Mouse (Mus musculus) Patski (cell line): ENCODE data around the gene Fam57b. TPM values are rescaled to one million over a fixed set of nuclear protein-coding genes. Genes with fewer than 3 reads are reported as not detected.
A peak's percentile ranks its signal among the peaks of the same experiment; 100 is the strongest.

Experiments
- ATAC-seq: fragments of 100-300 bp; one replicate; pipeline ENCODE4 v1.8.0; 2021
- CTCF ChIA-PET: fragments of 350-600 bp; sonication (Branson Sonifier 250); formaldehyde crosslinking; loops from one replicate; lab custom pipeline; 2022; ENCODE audit warnings: inconsistent platforms; lab: Charles Lee
- POLR2A ChIA-PET: fragments of 350-600 bp; sonication (Branson Sonifier 250); formaldehyde crosslinking; loops from one replicate; lab custom pipeline; 2022; ENCODE audit warnings: antibody characterized with exemption, inconsistent platforms; lab: Charles Lee
- DNase-seq: peaks from one replicate; pipeline ENCODE4 v3.0.0-alpha.2; 2011; ENCODE audit warnings: low read depth, low spot score
- H3K27me3 ChIP-seq: fragments of 371-371 bp; one replicate; pipeline ENCODE4 v1.5.1; 2021
- CTCF ChIP-seq: fragments of 100-300 bp; IDR thresholded peaks from one replicate; pipeline ENCODE4 v1.5.1; 2021
- in situ Hi-C: fragments of 300-500 bp; cut with MboI; formaldehyde crosslinking; loops from 3 replicates; pipeline ENCODE4 v1.11.1; 2018; ENCODE audit warnings: low pct_unique_long_range_greater_than_20kb, mixed read lengths
- polyA plus RNA-seq: library from polyadenylated mRNA; unstranded; gene quantifications from one replicate; pipeline ENCODE4 v1.2.3, GENCODE M21; 2021

Fam57b gene
- polyA plus RNA-seq, 1 experiment from 2014 or later: 1.3 TPM

- no peak for ATAC-seq
Measured at GRCm38 (mm10) chr7:126823202-126823711, 25.8 kb downstream of the Fam57b start.

GRCm38 (mm10) chr7:126823940-126824339, 26.5 kb downstream of the Fam57b start:
- DNase-seq: no peak
- CTCF ChIA-PET: interaction anchor here (1.3 kb wide), 1 partner anchor 280 kb away, joined by 3 read pairs; no protein-coding TSS in a partner anchor
- no peaks in the 10 kb centered on the region for H3K27me3 ChIP-seq
- ATAC-seq: no peak
- POLR2A ChIA-PET: interaction anchor here (0.6 kb wide), 1 partner anchor 9 kb away, joined by 5 read pairs; no protein-coding TSS in a partner anchor
- in situ Hi-C loops: no loop called here
- no peak for TF ChIP-seq CTCF

More at GRCm38 (mm10) chr7:126823202-126823711, 25.8 kb downstream of the Fam57b start:
- in situ Hi-C loops: no loop called here
- TF ChIP-seq CTCF: no peak
- ChIA-PET POLR2A (no interaction called here), CTCF (no interaction called here)
- no peaks in the 10 kb centered on the region for H3K27me3 ChIP-seq
- no peak for DNase-seq

DNA sequence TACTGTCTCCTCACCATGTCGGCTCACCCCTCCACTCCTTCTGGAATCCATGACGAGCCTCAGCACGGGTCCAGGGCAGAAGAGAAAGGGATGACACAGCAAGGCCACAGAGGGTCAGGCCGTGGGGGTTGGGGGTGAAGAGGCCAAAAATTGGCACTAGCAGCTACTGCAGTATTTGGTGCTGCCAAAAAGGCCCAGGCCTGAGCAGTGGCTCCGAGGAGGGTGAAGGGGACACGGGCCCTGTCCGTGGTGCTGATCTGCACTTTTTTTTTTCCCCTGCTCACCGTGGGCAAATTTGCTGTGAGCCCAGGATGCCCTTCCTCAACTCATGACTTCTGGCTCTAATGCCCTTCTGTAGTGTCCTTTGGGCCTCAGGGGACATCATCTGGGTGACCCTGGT, 27.9 kb downstream of the Fam57b start:
- ChIA-PET POLR2A (no interaction called here), CTCF (interaction anchor here (1.3 kb wide), 1 partner anchor 279 kb away, joined by 3 read pairs; no protein-coding TSS in a partner anchor)
- ATAC-seq (no peak), DNase-seq (no peak)
- no peak for TF ChIP-seq CTCF
- H3K27me3 ChIP-seq: no peaks in the 10 kb centered on the region
- in situ Hi-C loops: loop anchor here (5.0 kb wide), 1 partner anchor 287 kb away; no protein-coding TSS in a partner anchor

- in situ Hi-C loops: loop anchor here (5.0 kb wide), 1 partner anchor 286 kb away; no protein-coding TSS in a partner anchor
- H3K27me3 ChIP-seq: no peaks in the 10 kb centered on the region
- ATAC-seq (no peak), DNase-seq (no peak)
- ChIA-PET CTCF (no interaction called here), POLR2A (no interaction called here)
- no peak for TF ChIP-seq CTCF
Measured at GRCm38 (mm10) chr7:126825952-126826351, 28.5 kb downstream of the Fam57b start.

DNA sequence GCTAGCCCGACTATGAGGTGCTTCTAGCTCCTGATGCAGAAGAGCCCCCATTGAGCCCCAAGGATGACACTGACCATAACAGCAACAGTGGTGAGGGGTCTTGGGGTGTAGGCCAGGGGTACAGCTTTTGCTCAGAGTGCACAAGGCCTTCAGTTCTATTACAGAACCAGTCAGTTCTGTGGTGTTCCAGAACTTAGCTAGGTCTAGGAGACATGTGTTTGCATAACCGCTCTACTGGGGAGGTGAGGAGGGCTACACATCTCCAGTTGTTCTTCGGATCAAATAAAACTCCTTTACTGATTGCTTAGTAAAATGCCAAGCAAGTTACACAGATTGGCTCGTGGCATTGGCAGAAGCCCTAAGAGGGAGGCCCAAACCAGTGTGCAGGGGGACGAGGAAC, 34.1 kb downstream of the Fam57b start, which contains the start of gene 4930451I11Rik:
Gene 4930451I11Rik (minus strand): TSS at position 101 of the 400 bp plus-strand sequence.
- no peak for TF ChIP-seq CTCF
- ATAC-seq: no peak
- ChIA-PET POLR2A (interaction anchor here (0.9 kb wide), 1 partner anchor 19 kb away, joined by 3 read pairs; no protein-coding TSS in a partner anchor), CTCF (interaction anchor here (0.7 to 1.2 kb wide), 4 partner anchors 10 to 337 kb away, joined by 3 to 5 read pairs (median 3); no protein-coding TSS in a partner anchor)
- H3K27me3 ChIP-seq: no peaks in the 10 kb centered on the region
- in situ Hi-C loops: loop anchor here (5.0 kb wide), 1 partner anchor 121 kb away; the partner anchor contains the start of gene Sez6l2
- DNase-seq: no peak

DNA sequence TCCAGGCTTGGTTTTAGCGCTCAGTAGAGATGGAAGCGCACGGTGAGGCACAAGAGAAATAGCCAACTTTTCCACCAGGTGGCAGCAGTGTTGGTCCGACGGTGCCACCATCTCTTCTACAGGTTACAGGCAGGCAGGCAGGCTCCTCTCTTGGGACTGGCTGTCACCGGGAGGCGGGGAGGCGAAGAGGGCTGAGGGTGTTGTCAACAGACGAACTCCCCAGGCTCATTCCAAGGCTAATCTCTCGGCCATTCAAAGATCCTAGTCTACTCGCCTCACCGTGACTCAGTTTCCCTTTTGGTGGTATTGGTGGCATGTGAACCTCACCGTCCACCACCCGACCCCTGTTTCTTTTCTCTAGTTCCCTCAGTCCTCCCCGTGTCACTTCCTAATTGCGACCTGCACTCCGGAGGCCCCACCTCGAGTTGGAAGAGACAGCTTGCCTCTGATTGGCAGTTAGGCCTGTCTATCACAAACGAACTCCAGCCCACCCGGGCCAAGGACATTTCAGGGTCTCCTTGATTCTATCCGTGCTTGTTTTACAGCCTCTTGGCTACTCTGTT, 34.6 kb downstream of the Fam57b start:
- peak; percentile 79 for TF ChIP-seq CTCF
- peak; percentile 56 for ATAC-seq
- ChIA-PET POLR2A (interaction anchor here (0.8 to 1.2 kb wide), 2 partner anchors 8 to 11 kb away, joined by 4 to 5 read pairs; no protein-coding TSS in a partner anchor), CTCF (interaction anchor here (0.8 to 1.5 kb wide), 8 partner anchors 11 to 279 kb away, joined by 3 to 7 read pairs (median 4); partner anchors contain the start of gene Cdiptos)
- DNase-seq: no peak
- in situ Hi-C loops: loop anchor here (5.0 kb wide), 1 partner anchor 120 kb away; the partner anchor contains the start of gene Sez6l2
- no peaks in the 10 kb centered on the region for H3K27me3 ChIP-seq

GRCm38 (mm10) chr7:126833294-126833693, 35.8 kb downstream of the Fam57b start:
- DNase-seq: no peak
- ATAC-seq: no peak
- ChIA-PET CTCF (interaction anchor here (1.0 to 1.5 kb wide), 5 partner anchors 12 to 277 kb away, joined by 3 to 7 read pairs (median 4); no protein-coding TSS in a partner anchor), POLR2A (interaction anchor here (1.2 kb wide), 1 partner anchor 12 kb away, joined by 4 read pairs; no protein-coding TSS in a partner anchor)
- no peak for TF ChIP-seq CTCF
- in situ Hi-C loops: loop anchor here (5.0 kb wide), 1 partner anchor 119 kb away; the partner anchor contains the start of gene Sez6l2
- H3K27me3 ChIP-seq: no peaks in the 10 kb centered on the region

DNA sequence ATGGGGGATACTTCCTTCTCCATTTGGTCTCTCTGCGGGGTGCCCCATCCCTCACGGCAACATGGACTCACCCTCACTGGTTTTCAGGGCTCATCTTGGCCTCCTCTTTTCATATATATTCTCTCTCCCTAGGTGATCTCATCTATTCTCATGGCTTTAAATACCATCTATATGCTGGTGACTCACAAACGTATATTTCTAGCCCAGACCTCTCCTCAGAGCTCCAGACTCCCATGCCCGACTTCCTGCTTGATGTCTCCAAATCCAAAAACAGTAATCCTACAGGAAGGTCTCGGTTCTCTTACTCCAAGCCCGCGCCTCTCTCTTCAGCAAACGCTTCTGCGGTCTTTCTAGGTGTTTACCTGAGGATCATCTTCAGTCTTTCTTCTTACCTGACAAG, 45.8 kb downstream of the Fam57b start:
- in situ Hi-C loops: no loop called here
- peaks cover 11% of the 10 kb centered on the region for H3K27me3 ChIP-seq
- CTCF ChIA-PET: no interaction called here
- POLR2A ChIA-PET: no interaction called here
- ATAC-seq (no peak), DNase-seq (no peak)
- TF ChIP-seq CTCF: no peak

- ChIA-PET POLR2A (no interaction called here), CTCF (no interaction called here)
- no peak for DNase-seq
- in situ Hi-C loops: no loop called here
- TF ChIP-seq CTCF: no peak
- no peak for ATAC-seq
- H3K27me3 ChIP-seq: peaks cover 13% of the 10 kb centered on the region
Measured at GRCm38 (mm10) chr7:126845516-126845915, 48.0 kb downstream of the Fam57b start.

DNA sequence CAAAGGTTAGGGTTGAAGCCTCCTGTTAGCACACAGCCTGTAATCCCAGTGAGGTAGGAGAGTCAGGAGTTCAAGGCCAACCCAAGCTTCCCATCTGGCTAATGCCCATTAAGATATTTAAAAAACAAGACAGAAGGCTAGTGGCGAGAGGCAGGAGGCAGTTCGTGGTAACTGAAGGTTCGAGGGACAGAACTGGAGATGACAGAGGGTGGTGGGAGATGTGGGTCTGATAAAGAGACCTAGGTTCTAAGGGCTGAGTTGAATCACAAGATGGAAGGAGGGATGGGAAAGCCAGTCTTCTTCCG, 49.6 kb downstream of the Fam57b start, which contains the start of gene Doc2a:
Gene Doc2a (plus strand): TSS at position 301 of the 305 bp plus-strand sequence.
- CTCF ChIA-PET: no interaction called here

More for the DNA sequence above, 49.6 kb downstream of the Fam57b start, which contains the start of gene Doc2a:
- DNase-seq (no peak), ATAC-seq (no peak)
- H3K27me3 ChIP-seq: peaks cover 13% of the 10 kb centered on the region
- in situ Hi-C loops: no loop called here
- POLR2A ChIA-PET: no interaction called here
- no peak for TF ChIP-seq CTCF
